Mouse (Mus musculus) retina, embryonic 14.5 days (tissue): ENCODE results near the gene Tspan32.

Source experiments
- DNase-seq: peaks from one replicate; pipeline ENCODE4 v3.0.0-alpha.2; 2015; ENCODE audit warnings: low spot score

Gene Tspan32

DNA sequence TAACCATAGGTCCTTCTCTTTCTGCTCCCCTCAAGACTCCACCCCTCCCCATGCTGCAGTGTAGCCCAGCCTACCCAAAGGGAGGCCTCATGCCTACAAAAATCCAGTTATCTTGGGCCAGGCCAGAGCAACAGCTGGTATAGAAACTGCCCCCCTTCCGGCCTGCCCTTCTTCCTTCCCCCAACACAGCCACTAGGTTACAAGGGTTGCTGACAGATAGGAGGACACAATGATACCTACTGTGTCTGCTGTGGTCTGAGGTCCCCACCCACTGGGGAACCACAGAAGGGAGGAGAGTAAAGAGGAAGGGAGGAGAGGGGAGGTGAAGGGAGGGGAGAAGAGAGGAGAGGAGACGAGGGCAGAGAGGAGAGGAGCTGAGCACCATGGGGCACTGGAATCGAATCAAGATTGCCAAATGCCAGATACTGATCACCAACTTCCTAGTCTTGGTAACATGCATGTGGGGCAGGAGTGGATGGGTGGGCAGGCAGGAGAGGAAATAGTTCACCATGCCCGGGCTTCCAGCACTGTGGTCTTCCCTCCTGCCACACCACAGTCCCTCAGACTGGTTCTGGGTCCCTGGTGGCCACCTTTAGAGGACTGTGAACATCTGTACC lies at the start of gene Tspan32:
Gene Tspan32, plus strand, starts transcription at position 320 of the 617 bp plus-strand sequence.
- DNase-seq, result no peak

DNA sequence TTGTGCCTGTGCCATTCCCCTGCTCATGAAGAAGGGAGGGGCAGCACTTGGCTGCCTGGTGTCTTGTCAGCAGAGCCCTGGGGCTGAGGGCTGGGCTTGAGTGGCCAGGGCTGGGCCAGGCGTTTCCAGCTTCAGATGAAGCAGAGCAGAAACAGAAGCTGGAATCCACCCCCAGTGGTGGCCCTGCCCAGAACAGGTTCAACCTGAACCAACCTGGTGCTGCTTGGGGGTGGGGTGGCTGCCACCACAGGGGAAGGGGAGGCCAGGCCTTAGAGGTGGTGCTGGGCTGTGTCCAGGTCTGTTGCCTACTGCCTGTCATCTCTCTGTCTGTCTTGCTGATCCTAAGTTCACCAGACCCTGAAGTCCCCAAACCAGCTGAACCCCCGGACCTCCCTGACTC lies 48.8 kb upstream of the Tspan32 start:
- no peak for DNase-seq

DNA sequence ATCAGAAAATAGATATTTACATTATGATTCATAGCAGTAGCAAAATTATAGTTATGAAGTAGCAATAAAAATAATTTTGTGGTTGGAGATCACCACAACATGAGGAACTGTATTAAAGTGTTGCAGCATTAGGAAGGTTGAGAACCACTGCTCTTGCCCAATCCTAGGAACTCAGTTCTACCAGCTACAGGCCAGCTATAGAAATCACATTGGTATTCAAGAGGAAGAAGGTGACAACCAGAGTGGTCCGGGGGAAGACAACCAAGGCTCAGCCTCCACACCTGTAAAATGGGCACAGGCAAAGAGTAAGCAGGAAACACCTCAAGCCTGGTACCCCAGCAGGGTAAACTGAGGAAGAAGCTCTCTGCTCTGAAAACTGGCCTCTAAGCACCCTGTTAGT lies 46.0 kb upstream of the Tspan32 start:
- no peak for DNase-seq

DNA sequence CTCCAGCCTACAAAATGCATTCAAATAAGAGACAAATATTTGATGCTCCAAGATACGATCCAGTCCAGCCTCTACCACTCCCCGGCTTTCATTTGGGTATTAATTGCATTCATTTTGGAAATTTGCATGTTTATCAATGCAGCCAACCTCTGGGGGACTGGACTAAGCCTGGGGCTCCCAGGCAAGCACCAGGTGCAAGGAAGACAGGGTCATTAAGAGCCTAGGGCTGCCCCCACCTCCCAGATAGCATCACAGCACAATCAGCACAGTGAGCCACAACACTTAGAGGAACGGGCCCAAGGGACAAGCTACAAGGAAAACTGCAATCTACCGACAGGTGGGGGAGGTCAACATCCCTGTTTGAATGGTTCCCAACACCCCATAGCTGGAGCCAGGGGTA lies 45.1 kb upstream of the Tspan32 start:
- DNase-seq, result no peak

DNA sequence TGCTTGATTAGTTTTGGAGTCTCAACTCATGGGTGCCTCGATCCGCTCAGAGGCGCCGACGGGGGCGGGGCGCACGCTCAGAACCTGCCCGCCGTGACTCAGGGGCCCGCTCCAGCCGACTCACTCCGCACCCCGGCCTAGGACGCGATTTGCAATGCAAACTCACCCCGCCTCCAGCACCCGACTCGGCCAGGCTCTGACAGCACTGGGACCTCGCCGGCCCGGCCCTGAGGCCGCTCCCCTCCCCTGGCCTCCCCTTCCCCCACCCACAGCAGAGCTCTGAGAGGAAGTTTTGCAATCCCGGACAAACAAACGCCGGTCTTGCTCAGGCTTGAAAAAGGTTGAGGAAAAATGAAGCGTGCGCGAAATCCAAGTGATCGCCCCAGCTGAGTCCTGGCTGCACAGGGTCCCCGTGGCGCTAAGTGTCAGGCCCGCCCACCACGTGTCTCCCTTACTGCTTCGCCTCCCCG lies 37.4 kb upstream of the Tspan32 start:
- peak; percentile 26 for DNase-seq

DNA sequence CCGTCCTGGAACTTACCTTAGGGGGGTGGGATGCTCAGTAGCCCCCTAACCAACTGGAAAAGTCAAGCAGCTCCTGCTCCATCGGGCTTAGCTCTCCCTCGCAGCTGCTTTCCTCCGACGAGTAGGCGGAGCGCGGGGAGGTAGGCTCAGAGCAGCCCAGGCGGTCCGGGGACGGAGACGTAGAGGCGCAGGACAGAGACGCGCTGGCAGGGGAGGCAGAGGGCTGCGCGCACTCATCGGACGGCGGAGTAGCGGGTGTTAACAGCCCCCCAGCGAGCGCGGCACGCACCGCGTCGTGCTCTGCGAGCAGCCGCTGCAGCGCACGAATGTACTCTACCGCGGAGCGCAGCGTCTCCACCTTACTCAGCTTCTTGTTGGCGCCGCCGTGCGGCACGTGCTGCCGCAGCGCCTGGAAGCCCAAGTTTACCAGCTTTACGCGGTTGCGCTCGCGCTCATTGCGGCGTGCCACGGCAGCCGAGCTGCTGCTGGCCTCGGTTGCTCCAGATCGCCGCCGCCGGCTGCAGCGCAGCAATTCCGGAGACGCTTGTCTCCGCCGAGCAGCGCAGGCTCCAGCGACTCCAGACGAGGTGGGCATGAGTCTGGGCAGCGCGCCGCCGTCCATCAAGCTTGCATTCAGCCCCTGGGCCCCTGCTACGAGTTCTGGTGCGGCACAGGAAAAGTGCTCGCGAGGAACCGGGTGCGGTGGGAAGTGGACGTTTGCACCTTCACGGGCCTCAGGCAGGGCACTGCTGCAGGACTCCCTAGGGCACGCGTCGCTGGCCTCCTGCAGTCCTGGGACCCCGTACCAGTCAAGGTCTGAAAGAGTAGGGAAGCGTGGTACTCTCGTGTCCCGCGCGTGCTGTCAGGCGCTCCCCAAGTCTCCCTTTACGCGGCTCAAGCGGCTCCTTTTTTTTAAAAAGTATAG lies 36.7 kb upstream of the Tspan32 start:
- peak; percentile 68 for DNase-seq

DNA sequence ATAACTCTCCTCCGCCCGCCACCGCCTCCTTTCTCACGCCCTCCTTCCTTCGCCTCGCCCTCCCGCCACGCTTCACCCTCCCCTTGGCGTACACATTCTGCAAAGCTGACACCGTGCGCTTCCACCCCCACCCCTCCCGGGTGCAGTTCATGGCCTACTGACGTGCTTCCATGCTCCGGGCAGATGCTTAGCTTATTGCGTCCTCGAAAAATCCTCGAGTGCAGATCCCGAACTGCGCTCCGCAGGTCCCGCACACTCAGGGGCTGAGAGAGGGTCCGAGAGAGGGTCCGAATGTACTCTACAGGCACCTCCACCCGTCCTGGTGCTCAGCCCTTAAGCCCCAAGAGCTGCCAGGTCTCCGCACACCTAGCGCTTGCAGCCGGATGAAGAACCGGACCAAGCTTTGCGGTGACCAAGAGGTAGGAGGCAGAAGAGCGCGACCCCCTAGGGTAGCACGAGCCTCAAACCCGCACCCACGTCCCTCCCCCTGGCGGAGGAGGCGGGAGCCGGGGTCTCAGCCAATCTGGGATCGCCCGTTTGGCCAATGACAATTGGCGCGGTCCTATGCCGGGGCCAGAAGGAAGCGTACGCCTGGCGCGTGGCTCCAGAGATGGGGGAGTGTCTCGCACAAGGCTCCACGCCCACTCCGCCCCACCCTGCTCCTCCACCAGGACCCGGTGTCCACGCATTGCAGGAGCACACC lies 35.9 kb upstream of the Tspan32 start, which contains the start of gene Ascl2:
Gene Ascl2, minus strand, starts transcription at position 456 of the 703 bp plus-strand sequence.
- peak; percentile 38 for DNase-seq

DNA sequence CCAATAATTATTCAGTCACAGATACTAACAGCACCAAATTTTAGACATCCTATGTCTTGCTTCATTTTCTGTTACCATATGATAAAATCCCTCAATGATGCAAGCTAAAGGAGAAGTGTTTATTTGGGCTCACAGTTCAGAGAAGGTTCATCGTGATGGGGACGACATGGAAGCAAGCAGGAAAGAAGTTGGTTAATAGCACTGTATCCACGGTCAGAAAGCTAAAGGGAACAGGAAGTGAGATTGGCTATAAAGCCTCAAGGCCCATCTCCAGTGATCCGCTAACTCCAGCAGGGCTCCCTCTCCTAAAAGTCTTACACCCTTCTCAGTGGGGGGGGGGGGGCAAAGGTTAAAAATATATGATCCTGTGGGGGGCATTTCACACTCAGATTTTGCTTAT lies 22.9 kb upstream of the Tspan32 start:
- no peak for DNase-seq

DNA sequence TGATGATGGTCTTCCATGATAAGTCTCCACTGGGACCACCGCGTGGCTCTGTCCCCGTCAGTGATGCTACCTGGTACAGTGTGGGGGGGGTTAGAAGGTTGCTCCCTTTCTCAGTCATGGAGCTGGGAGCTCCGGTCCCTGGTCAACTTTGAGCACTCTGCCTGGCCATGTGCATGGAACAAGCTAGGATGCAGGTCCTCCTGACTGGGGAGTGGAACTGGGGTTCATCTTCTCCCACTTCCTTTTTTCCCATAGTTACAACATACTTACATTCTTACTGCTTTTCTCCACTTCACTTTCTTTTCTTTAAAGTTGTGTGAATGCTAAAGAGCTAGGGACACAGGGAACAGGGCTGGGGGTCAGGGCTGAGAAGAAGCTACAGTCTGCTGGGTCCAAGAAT lies 19.7 kb upstream of the Tspan32 start:
- no peak for DNase-seq

DNA sequence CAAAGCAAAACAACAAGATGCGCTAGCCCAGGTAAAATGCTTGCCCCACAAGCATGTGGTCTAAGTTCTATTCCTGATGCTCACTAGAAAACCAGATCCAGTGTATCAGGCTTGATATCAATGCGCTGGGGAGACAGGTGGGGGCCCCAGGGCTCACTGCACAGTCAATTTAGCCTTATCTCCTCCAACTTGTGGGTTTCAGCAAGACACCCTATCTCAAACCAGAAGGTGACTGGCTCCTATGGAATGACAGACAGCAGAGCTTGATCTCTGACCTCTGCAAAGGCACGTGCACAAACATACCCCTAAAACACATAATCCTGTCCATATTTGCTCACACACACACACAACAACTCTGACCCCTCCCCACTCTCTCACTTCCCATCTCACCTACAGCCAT lies 17.1 kb upstream of the Tspan32 start:
- no peak for DNase-seq

DNA sequence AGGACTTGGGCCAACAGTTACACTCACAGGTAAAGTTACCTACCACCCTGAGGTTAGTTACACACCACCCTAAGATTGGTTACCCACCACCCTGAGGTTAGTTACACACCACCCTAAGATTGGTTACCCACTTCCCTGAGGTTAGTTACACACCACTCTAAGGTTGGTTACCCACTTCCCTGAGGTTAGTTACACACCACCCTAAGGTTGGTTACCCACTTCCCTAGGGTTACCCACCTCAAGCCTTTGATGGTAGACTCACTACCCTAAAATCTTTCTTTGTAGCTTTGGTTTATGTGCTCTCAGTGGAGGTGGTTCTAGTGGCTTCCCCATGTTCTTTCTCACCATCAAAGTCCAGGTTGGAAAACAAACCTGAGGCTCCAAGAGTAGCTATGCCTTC lies 9.8 kb upstream of the Tspan32 start:
- no peak for DNase-seq

DNA sequence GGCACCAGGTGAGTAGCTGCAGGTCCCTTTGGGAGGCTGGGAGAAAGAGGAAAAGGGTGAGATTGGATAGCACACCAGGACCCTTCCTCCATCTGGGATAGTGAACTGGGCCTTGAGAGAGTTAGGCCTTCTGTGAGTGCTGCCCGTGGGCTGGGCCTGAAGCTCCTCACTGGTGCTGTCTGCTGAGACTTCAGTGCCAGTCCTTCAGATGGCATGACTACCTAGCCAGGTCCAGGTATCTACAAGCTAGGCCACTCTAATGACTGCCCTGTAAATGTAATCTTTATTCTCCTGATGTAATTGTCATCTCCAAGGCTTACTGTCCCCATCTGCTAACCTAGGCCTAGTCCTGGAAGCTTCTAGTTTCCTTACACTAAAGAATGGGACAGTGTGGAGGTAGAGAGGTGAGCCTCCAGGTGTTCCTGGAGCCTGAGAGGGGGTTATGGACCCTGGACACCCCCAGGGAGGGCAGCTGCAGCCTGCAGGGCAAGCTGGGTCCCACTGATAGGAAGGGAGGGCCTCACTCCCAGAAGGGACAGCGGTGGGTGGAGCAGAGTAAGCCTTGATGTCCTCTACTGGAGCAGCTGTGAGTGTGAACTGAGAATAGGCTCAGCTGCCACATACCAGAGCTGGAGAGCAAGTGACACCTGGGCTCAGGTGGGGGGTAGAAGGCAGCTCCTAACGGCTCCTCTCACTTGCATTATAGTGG lies 9.1 kb upstream of the Tspan32 start:
- no peak for DNase-seq

DNA sequence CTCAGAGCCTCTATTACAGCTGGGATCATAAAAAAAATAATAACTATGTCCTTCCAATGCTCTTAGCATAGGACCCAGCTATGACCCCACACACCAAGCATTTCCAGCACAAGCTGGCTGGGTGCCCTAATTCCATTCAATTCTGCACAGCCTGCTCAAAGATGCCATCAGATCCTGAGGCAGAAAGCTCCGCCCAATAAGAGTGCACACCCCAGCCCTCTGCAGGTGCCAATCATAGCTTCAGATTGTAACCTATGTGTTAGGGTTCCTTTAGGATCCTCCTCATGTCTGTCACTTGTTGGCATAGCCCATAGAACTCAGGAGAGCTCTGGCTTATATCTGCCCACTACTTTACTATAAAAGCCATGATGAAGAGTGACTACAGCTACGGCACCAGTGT lies 7.8 kb upstream of the Tspan32 start:
- no peak for DNase-seq

DNA sequence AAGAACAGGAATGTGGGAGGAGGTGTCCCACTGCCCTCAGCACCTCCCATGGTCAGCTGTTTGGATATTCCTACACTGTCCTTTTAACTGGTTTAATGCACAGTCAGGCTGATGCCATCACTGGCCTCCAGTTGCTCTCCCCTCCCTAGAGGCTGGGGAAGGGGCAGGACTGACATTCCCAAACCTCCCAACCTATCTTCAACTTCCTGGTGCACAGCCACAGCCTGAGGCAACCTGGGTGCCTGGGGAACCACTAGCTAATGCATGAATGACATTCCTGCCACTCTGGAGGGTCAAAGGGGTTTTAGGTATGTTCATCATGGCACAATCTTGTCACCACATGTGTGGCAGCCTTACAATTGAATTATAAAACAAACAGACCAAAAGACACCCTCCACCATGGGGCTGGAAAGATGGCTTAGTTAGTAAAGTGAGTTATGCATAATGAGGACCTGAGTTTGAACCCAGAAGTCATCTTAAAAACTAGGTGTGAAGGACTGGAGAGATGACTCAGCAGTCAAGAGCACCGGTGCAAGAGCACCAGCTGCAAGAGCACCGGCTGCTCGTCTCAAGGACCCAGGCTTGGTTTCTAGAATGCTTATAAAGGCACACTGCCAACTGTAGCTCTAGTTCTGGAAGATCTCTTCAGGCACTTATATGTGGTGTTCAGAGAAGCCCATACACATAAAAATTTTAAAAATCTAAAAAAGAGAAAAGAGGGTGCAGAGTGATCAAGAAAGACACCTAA lies 7.3 kb upstream of the Tspan32 start:
- DNase-seq, result no peak

DNA sequence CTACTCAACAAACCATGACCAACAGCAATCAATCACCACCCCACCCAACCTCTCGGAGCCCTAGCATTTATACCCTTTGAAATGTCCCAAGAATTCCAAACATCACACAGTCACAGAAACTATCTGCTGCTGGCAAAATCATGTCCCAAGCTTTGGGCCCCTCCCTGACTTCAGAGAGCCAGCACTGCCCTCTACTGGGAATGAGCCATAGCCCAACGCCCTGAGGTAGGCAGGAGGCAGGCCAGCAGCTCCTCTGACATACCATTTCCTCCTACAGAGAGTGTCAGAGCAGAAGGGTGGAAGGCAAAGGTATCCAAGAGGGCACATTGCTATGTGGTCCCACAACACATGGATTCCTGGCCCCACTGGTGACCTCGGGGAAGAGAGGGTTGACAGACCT lies 2.2 kb upstream of the Tspan32 start:
- DNase-seq, result no peak

DNA sequence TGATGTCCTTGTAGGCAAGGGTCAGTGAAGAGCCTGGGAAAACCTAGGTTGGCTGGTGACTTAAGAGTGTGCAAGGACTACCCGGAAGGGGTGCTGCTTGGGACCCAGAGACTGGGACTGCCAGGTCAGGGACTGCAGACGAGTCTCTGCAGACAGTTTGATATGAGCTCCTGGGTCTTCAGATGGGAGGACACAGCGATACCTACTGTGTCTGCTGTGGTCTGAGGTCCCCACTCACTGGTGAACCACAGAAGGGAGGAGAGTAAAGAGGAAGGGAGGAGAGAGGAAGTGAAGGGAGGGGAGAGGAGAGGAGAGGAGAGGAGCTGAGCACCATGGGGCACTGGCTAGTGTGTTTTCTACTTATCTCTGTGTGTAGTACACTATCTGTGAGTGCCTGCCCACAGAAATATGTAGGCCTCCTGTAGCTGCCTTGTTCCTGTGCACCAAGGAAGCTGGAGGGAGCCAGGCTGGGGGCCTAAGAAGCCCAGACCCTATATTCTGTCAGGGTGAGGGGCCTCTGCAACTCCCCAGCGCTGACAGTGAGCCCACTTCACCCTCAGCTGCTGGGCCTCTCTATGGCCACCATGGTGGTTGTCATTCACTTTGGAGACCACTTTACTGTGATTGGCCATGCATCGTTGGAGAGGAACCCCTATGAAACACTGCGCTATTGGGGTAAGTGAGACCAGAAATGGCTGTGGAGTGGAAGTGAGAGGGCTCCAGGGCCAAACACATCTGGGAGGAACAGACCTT lies 674 bp downstream of the Tspan32 start:
- DNase-seq, result no peak

DNA sequence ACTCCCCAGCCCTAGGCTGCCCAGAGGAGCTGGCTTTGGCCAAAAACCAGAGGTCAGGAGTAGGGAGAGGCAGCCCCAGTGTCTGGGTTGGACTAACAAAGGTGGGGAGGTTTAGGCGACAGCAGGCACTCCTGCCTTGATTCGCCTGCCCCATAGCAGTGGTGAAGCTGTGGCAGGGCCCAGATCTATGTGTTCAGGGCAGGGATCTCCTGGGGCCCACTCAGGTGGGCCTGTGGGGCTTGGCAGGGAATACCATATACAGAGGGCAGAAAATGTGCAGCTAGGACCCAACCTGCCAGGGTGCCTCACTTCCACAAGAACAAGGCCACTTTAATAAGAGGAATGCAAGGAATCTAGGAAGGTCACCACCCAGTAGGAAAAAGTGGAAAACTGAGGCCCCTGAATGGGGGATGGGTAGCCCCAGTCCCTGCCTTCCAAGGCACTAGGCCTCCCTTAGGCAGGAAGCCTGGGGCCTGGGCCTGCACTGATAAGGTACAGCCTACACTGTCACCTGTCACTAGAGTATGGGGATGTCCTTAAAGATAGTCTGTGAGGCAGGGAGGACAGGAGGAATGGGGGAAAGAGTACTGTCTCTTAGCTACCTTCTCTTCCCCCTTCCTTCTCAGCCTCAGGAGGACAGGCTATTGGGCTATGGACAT lies 1.4 kb downstream of the Tspan32 start:
- DNase-seq, result no peak

DNA sequence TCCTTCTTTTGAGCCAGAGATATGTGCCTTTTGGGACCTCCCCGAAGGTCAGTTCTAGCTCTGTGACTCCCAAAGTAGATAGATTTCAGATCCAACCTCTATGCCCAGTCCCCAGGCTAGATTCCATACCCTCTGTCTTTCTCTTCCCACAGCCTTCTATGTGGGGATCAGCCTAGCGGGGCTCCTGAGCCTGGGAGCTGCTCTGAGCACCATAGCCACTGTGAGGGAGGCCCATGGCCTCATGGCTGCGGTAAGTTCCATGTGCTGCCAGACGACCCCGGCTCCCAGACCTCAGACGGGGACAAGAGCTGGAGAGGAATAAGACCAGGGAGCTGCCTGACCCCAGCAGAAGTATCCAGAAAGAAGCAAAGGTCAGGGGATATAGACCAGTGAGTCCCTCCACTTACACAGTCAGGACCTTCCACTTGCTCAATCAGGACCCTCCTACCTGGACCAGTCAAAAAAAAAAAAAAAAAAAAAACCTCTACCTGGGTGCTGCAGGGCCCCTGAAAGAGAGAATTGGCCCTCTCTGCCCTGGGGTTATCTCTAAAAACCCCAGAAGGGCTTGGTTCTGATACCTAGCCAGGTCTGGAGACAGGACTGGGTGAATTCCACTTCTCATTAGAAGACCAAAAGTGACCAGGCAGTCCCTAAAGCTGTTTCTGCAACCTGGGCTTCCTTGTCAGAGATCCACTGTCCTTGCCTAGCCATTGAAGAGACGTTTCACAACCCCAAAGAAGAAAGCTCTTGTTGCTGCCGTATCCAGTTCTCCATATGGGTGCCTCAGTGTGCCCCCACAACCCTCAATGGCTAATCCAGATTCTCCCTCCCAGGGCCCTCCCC lies 2.1 kb downstream of the Tspan32 start:
- no peak for DNase-seq
